Mouse (Mus musculus) thymus, adult 2 months (tissue): ENCODE measurements around the gene Usp30. TPM values are rescaled to one million over a fixed set of nuclear protein-coding genes. Genes with fewer than 3 reads are reported as not detected.

Experiments
- DNase-seq: peaks from one replicate; pipeline ENCODE4 v3.0.0; 2021
- H3K27ac ChIP-seq: fragments of 200-500 bp; 2 replicates; pipeline ENCODE4 v1.5.1; 2012; ENCODE audit warnings: low read length, control low read depth; ENCODE audit not compliant: control insufficient read depth, insufficient read depth
- H3K27me3 ChIP-seq: fragments of 200-500 bp; 2 replicates; pipeline ENCODE4 v1.6.1; 2012; ENCODE audit warnings: mild to moderate bottlenecking, low read length, moderate library complexity, mixed read lengths; ENCODE audit not compliant: control insufficient read depth, insufficient read depth
- H3K36me3 ChIP-seq: fragments of 200-500 bp; 2 replicates; pipeline ENCODE4 v1.6.1; 2012; ENCODE audit warnings: mild to moderate bottlenecking, low read length, moderate library complexity; ENCODE audit not compliant: control insufficient read depth, insufficient read depth
- H3K4me1 ChIP-seq: fragments of 200-500 bp; replicated peaks from 2 replicates; pipeline ENCODE4 v1.6.1; 2012; ENCODE audit warnings: low read length; ENCODE audit not compliant: control insufficient read depth, insufficient read depth
- H3K4me3 ChIP-seq: fragments of 200-500 bp; 2 replicates; pipeline ENCODE4 v1.5.1; 2012; ENCODE audit warnings: mild to moderate bottlenecking, low read length, control low read depth, moderate library complexity; ENCODE audit not compliant: control insufficient read depth, insufficient read depth
- CTCF ChIP-seq: fragments of 200-500 bp; IDR thresholded peaks from 2 replicates; pipeline ENCODE4 v1.5.1; 2012; ENCODE audit warnings: mild to moderate bottlenecking, control low read depth, low read length, moderate library complexity, borderline replicate concordance; ENCODE audit not compliant: control insufficient read depth, poor library complexity, insufficient read depth; ENCODE audit errors: extremely low read depth
- POLR2A ChIP-seq: fragments of 200-500 bp; IDR thresholded peaks from 2 replicates; pipeline ENCODE4 v1.6.1; 2012; ENCODE audit warnings: mild to moderate bottlenecking, low read length, control low read depth, moderate library complexity; ENCODE audit not compliant: control insufficient read depth, poor library complexity, insufficient read depth; ENCODE audit errors: extremely low read depth
- WGBS: fragments of 180-500 bp; shearing (Covaris S2); methylation state at CpG from one replicate; pipeline ENCODE4 v1.1.7; 2018; 5-methylcytosine and 5-hydroxymethylcytosine counted together
- polyA plus RNA-seq: library from polyadenylated mRNA; depleted of rRNA; stranded (reverse); fragments of >200 nt; gene quantifications from 2 replicates; pipeline ENCODE4 v1.2.3, GENCODE M21; 2012

Gene Usp30
- polyA plus RNA-seq, 1 experiment = 25.2 TPM

- no peak for TF ChIP-seq CTCF
- TF ChIP-seq POLR2A = no peak
- WGBS = 90% methylated on average over 7 of the region's 7 CpGs
- Histone ChIP-seq H3K27me3 (no peaks in the 10 kb centered on the region), H3K4me3 (no peak overlapping the region), H3K27ac (no peak overlapping the region), H3K4me1 (no peaks in the 10 kb centered on the region), H3K36me3 (no peaks in the 10 kb centered on the region)
- DNase-seq = no peak
Measured at GRCm38 (mm10) chr5:114034393-114034792, 30.9 kb upstream of the Usp30 start.

GRCm38 (mm10) chr5:114035111-114035510 is 30.1 kb upstream of the Usp30 start:
- TF ChIP-seq CTCF (no peak), POLR2A (no peak)
- Histone ChIP-seq H3K4me3 (no peak overlapping the region), H3K27ac (no peak overlapping the region), H3K4me1 (no peaks in the 10 kb centered on the region), H3K27me3 (no peaks in the 10 kb centered on the region), H3K36me3 (no peaks in the 10 kb centered on the region)
- WGBS = 85% methylated on average over 10 of the region's 10 CpGs
- no peak for DNase-seq

GRCm38 (mm10) chr5:114040508-114040907 is 24.8 kb upstream of the Usp30 start:
- no peaks in the 10 kb centered on the region for H3K36me3 ChIP-seq
- no peaks in the 10 kb centered on the region for H3K4me1 ChIP-seq
- TF ChIP-seq CTCF = no peak
- DNase-seq = no peak
- 51% methylated on average over 7 of the region's 8 CpGs for WGBS
- H3K4me3 ChIP-seq = no peak overlapping the region
- no peak overlapping the region for H3K27ac ChIP-seq
- no peaks in the 10 kb centered on the region for H3K27me3 ChIP-seq

GRCm38 (mm10) chr5:114040911-114041310 is 24.4 kb upstream of the Usp30 start:
- H3K36me3 ChIP-seq = no peaks in the 10 kb centered on the region
- H3K4me3 ChIP-seq = no peak overlapping the region
- no peaks in the 10 kb centered on the region for H3K27me3 ChIP-seq
- 80% methylated on average over 1 of the region's 1 CpGs for WGBS
- no peak for TF ChIP-seq CTCF
- DNase-seq = no peak
- no peaks in the 10 kb centered on the region for H3K4me1 ChIP-seq
- no peak overlapping the region for H3K27ac ChIP-seq

- TF ChIP-seq POLR2A (no peak), CTCF (no peak)
- H3K27me3 ChIP-seq = no peaks in the 10 kb centered on the region
Measured at GRCm38 (mm10) chr5:114041327-114041930, 23.8 kb upstream of the Usp30 start.

GRCm38 (mm10) chr5:114043800-114044199 is 21.5 kb upstream of the Usp30 start:
- no peaks in the 10 kb centered on the region for H3K36me3 ChIP-seq
- 84% methylated on average over 4 of the region's 4 CpGs for WGBS
- H3K27ac ChIP-seq = no peak overlapping the region
- H3K27me3 ChIP-seq = no peaks in the 10 kb centered on the region
- TF ChIP-seq POLR2A = no peak
- no peak for TF ChIP-seq CTCF
- DNase-seq = no peak
- no peaks in the 10 kb centered on the region for H3K4me1 ChIP-seq
- no peak overlapping the region for H3K4me3 ChIP-seq

More at GRCm38 (mm10) chr5:114041327-114041930, 23.8 kb upstream of the Usp30 start:
- H3K4me3 ChIP-seq = no peak overlapping the region
- 21% methylated on average over 15 of the region's 15 CpGs for WGBS
- DNase-seq = peak; percentile 6
- H3K36me3 ChIP-seq = no peaks in the 10 kb centered on the region
- no peak overlapping the region for H3K27ac ChIP-seq
- H3K4me1 ChIP-seq = no peaks in the 10 kb centered on the region

- Histone ChIP-seq H3K4me3 (no peak overlapping the region), H3K27me3 (no peaks in the 10 kb centered on the region), H3K4me1 (no peaks in the 10 kb centered on the region), H3K27ac (no peak overlapping the region), H3K36me3 (no peaks in the 10 kb centered on the region)
- WGBS = 55% methylated on average over 1 of the region's 1 CpGs
- TF ChIP-seq POLR2A (no peak), CTCF (no peak)
- DNase-seq = no peak
Measured at GRCm38 (mm10) chr5:114045134-114045533, 20.1 kb upstream of the Usp30 start.
